Mouse (Mus musculus): ENCODE data around the gene Slc5a5. TPM values are rescaled to one million over a fixed set of nuclear protein-coding genes. Genes with fewer than 3 reads are reported as not detected.

Gene Slc5a5
- polyA plus RNA-seq, 1 experiment from 2014 or later = 0.12 TPM

DNA sequence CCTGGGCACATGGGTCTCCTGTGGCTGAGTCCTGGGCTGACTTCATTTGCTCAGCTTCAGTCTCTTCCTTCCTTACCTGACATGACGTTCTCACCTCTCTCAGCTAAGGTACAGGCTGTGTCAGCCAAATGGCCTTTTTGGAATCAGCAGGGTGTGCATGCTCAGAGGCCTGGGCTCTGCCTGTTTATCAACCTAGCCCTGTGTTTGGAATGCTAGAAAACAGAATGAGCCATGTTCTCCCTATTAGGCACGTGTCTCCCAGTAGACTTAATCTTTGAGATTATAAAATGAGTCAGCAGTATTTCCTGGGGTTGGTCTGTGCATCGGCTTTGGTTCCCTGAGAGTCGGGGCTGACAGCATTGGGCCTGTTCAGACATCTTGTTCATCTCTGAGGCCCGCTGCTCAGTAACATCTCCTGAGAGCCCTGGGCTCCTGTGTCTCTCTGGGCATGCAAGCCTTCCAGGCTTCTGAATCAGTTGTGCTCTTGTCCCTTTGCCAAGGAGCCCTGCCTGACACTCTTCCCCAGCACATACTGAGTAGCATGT, 36.3 kb upstream of the Slc5a5 start:
- TF ChIP-seq CTCF (IDR thresholded peaks at IDR 0.05) (no peak), EP300 (IDR thresholded peaks at IDR 0.05) (no peak)
- 76% methylated on average over 5 of the region's 5 CpGs for WGBS
- no peaks in the 10 kb centered on the region for H3K27me3 ChIP-seq (replicated peaks; ENCODE audit: insufficient read depth, low read length)
- no peaks in the 10 kb centered on the region for H3K36me3 ChIP-seq (ENCODE audit: insufficient read depth, low read length)
- DNase-seq (ENCODE audit: low spot score) = no peak
- no peak for ATAC-seq
- H3K4me2 ChIP-seq (replicated peaks; ENCODE audit: low read depth, low read length) = no peak overlapping the region
- no peaks in the 10 kb centered on the region for H3K9me3 ChIP-seq (ENCODE audit: low read length)
- H3K9ac ChIP-seq (replicated peaks; ENCODE audit: low read depth) = no peak overlapping the region
- no peak overlapping the region for H3K4me3 ChIP-seq (ENCODE audit: low read depth, low read length)
- H3K27ac ChIP-seq (ENCODE audit: low read length) = no peak overlapping the region
- H3K4me1 ChIP-seq (ENCODE audit: insufficient read depth, low read depth, low read length) = no peaks in the 10 kb centered on the region

DNA sequence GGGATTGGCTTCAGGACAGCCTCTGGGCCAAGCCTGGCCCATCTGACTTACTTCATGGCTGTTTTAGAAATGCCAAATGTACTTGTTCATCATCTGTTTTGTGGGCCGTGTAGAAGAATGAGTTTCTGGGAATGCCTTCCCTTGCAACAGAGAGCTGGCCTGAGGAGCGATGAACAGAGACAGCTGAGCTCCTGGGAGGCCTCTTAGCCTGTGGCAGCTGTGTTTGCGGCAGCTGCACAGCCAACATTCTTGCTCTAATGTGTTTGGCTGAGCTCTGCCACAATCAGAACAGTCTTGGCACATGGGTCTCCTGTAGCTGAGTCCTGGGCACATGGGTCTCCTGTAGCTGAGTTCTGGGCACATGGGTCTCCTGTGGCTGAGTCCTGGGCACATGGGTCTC, 35.5 kb upstream of the Slc5a5 start:
- 54% methylated on average over 3 of the region's 3 CpGs for WGBS
- H3K27ac ChIP-seq (ENCODE audit: low read length) = no peak overlapping the region
- 0 out of 2 replicates have a peak, but pooled peaks have one; percentile 4 for ATAC-seq

DNA sequence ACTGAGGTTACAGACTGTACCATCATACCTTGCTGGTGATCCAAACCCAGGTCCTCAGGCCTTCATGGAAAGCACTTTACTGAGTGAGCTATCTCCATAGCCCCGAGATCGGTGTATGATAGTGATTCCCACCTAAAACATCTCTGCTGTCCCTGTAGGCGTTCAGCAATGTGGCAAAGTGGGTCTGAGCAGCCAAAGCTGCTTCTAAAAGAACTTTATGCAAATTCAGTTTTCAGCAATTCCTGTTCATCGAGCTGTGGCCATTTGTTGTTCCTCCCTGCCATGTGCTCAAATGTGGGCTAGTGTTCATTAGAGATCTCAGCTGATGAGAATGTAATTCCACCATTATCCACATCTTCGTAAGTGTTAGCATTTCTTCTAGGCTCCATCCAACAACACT, 33.8 kb upstream of the Slc5a5 start:
- no peak overlapping the region for H3K4me3 ChIP-seq (ENCODE audit: low read depth, low read length)
- 90% methylated on average over 5 of the region's 5 CpGs for WGBS
- H3K27ac ChIP-seq (ENCODE audit: low read length) = no peak overlapping the region
- no peaks in the 10 kb centered on the region for H3K9me3 ChIP-seq (ENCODE audit: low read length)
- TF ChIP-seq EP300 (IDR thresholded peaks at IDR 0.05) (no peak), CTCF (IDR thresholded peaks at IDR 0.05) (no peak)
- no peaks in the 10 kb centered on the region for H3K36me3 ChIP-seq (ENCODE audit: insufficient read depth, low read length)
- H3K27me3 ChIP-seq (replicated peaks; ENCODE audit: insufficient read depth, low read length) = no peaks in the 10 kb centered on the region
- H3K4me2 ChIP-seq (replicated peaks; ENCODE audit: low read depth, low read length) = no peak overlapping the region
- H3K9ac ChIP-seq (replicated peaks; ENCODE audit: low read depth) = no peak overlapping the region
- no peaks in the 10 kb centered on the region for H3K4me1 ChIP-seq (ENCODE audit: insufficient read depth, low read depth, low read length)
- DNase-seq (ENCODE audit: low spot score) = no peak
- no peak for ATAC-seq

More for the DNA sequence above, 35.5 kb upstream of the Slc5a5 start:
- Histone ChIP-seq H3K36me3 (ENCODE audit: insufficient read depth, low read length) (no peaks in the 10 kb centered on the region), H3K27me3 (replicated peaks; ENCODE audit: insufficient read depth, low read length) (no peaks in the 10 kb centered on the region), H3K9me3 (ENCODE audit: low read length) (no peaks in the 10 kb centered on the region), H3K4me3 (ENCODE audit: low read depth, low read length) (no peak overlapping the region), H3K4me1 (ENCODE audit: insufficient read depth, low read depth, low read length) (no peaks in the 10 kb centered on the region), H3K9ac (replicated peaks; ENCODE audit: low read depth) (no peak overlapping the region), H3K4me2 (replicated peaks; ENCODE audit: low read depth, low read length) (no peak overlapping the region)
- TF ChIP-seq CTCF (IDR thresholded peaks at IDR 0.05) (no peak), EP300 (IDR thresholded peaks at IDR 0.05) (no peak)
- no peak for DNase-seq (ENCODE audit: low spot score)

DNA sequence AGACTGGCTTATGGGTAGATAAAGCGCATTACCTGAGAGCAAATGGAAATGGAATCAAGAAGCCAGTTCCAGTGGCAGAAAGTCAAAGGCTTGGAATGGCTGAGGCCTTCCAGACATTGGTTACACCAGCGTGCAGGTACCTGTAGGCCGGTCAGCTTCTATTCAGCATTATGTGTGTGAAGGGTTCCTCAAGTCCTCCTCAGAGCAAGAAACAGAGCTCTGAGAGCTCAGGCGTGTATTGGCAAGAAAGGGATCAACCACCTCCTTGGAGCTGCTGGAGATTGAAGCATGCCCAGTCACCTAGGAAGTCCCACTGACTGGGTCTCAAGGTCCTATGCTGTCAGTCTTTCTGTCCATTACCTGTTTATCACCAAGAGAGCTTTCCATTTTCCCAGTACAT, 33.2 kb upstream of the Slc5a5 start:
- ATAC-seq (no peak), DNase-seq (ENCODE audit: low spot score) (no peak)
- no peaks in the 10 kb centered on the region for H3K27me3 ChIP-seq (replicated peaks; ENCODE audit: insufficient read depth, low read length)
- H3K4me2 ChIP-seq (replicated peaks; ENCODE audit: low read depth, low read length) = no peak overlapping the region
- H3K9me3 ChIP-seq (ENCODE audit: low read length) = no peaks in the 10 kb centered on the region
- TF ChIP-seq CTCF (IDR thresholded peaks at IDR 0.05) = no peak
- no peak for TF ChIP-seq EP300 (IDR thresholded peaks at IDR 0.05)
- no peaks in the 10 kb centered on the region for H3K4me1 ChIP-seq (ENCODE audit: insufficient read depth, low read depth, low read length)
- no peak overlapping the region for H3K9ac ChIP-seq (replicated peaks; ENCODE audit: low read depth)
- H3K4me3 ChIP-seq (ENCODE audit: low read depth, low read length) = no peak overlapping the region
- 94% methylated on average over 4 of the region's 4 CpGs for WGBS
- no peaks in the 10 kb centered on the region for H3K36me3 ChIP-seq (ENCODE audit: insufficient read depth, low read length)
- H3K27ac ChIP-seq (ENCODE audit: low read length) = no peak overlapping the region

DNA sequence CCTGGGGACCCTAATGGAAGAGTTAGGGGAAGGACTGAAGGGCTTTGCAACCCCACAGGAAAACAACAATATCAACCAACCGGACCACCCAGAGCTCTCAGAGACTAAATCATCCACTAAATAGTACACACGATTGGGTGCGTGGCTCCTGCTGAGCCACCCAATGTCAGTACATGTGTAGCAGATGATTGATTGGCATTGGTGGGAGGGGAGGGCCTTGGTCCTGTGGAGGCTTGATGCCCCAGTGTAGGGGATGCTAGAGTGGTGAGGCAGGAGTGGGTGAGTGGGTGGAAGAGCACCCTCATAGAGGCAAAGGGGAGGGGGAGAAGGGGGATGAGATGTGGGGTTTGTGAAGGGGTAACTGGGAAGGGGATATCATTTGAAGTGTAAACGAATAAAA, 31.6 kb upstream of the Slc5a5 start:
- ATAC-seq (no peak), DNase-seq (ENCODE audit: low spot score) (no peak)
- Histone ChIP-seq H3K27me3 (replicated peaks; ENCODE audit: insufficient read depth, low read length) (no peaks in the 10 kb centered on the region), H3K4me1 (ENCODE audit: insufficient read depth, low read depth, low read length) (no peaks in the 10 kb centered on the region), H3K27ac (ENCODE audit: low read length) (no peak overlapping the region), H3K9ac (replicated peaks; ENCODE audit: low read depth) (no peak overlapping the region), H3K9me3 (ENCODE audit: low read length) (no peaks in the 10 kb centered on the region), H3K36me3 (ENCODE audit: insufficient read depth, low read length) (no peaks in the 10 kb centered on the region), H3K4me2 (replicated peaks; ENCODE audit: low read depth, low read length) (no peak overlapping the region), H3K4me3 (ENCODE audit: low read depth, low read length) (no peak overlapping the region)
- no peak for TF ChIP-seq CTCF (IDR thresholded peaks at IDR 0.05)
- no peak for TF ChIP-seq EP300 (IDR thresholded peaks at IDR 0.05)
- 80% methylated on average over 4 of the region's 4 CpGs for WGBS

DNA sequence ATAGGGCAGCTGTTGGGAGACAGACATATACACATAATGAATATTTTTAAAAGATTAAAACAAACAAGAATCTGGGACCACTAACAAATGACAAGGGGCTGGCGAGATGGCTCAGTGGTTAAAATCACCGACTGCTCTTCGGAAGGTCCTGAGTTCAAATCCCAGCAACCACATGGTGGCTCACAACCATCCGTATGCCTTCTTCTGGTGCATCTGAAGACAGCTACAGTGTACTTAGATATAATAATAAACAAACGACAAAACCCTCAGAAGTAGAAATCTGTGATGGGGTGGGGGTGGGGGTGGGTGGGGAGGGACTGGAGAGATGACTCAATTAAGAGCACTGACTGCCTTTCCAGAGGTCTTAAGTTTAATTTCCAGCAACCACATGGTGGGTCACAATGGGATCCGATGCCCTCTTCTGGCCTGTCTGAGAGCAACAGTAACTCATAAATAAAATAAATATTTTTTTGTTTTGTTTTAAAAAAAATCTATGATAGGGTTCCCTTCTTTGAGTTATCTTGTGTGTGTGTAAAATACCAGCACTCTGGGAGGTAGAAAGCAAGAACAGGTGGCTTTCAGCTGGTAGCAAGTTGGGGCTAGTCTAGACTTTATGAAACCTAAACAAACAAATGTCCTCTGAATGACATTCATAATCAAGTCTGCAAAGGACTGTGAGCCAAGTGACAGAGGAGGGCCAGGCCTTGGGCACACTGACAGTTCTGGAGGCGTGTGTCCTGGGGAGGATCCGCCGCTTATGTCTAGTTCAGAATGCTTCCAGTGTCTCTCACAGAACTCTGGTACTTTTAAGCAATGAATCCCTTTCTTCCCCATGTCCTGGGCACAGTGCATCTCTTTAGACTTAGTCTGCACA, 27.7 kb upstream of the Slc5a5 start:
- no peaks in the 10 kb centered on the region for H3K27me3 ChIP-seq (replicated peaks; ENCODE audit: insufficient read depth, low read length)
- peak; percentile 32 for TF ChIP-seq CTCF (IDR thresholded peaks at IDR 0.05)
- no peak for TF ChIP-seq EP300 (IDR thresholded peaks at IDR 0.05)
- H3K9ac ChIP-seq (replicated peaks; ENCODE audit: low read depth) = no peak overlapping the region
- DNase-seq (ENCODE audit: low spot score) (peak; percentile 30), ATAC-seq (peak; percentile 26)
- H3K27ac ChIP-seq (ENCODE audit: low read length) = no peak overlapping the region
- H3K36me3 ChIP-seq (ENCODE audit: insufficient read depth, low read length) = peaks cover 16% of the 10 kb centered on the region; the same call in 1 of the 2 replicates
- H3K4me3 ChIP-seq (ENCODE audit: low read depth, low read length) = no peak overlapping the region
- WGBS = 68% methylated on average over 9 of the region's 9 CpGs
- H3K4me2 ChIP-seq (replicated peaks; ENCODE audit: low read depth, low read length) = no peak overlapping the region
- H3K9me3 ChIP-seq (ENCODE audit: low read length) = no peaks in the 10 kb centered on the region
- no peaks in the 10 kb centered on the region for H3K4me1 ChIP-seq (ENCODE audit: insufficient read depth, low read depth, low read length)
